Mouse (Mus musculus) lung, postnatal 0 days (tissue): ENCODE data around the gene Gm525.

Source experiments
- CTCF ChIP-seq: IDR thresholded peaks from 2 replicates; pipeline ENCODE4 v1.5.1; 2016; ENCODE audit warnings: antibody characterized with exemption, mild to moderate bottlenecking
- EP300 ChIP-seq: IDR thresholded peaks from 2 replicates; pipeline ENCODE4 v1.6.1; 2016; ENCODE audit warnings: antibody characterized with exemption, mild to moderate bottlenecking, control low read depth

DNA sequence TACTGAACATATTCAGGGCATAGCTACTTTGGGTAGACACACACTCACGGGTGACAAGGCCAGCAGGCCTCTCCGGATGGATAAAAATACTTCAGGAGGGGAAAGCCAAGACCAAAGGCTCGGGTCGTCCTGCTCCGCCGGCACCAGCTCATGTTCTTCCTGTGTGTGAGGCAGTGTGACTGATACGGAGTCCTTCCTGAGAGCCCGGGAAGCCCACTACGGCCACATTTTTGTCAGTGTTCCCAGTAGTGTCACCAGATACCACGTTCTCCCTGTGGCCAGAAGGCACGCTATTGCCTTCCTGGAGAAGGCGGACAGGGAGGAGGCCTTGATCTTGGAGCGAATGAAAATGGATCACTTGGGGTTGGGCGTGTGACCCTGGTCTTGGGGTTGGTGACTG lies 29.5 kb downstream of the Gm525 start:
- TF ChIP-seq EP300: no peak
- TF ChIP-seq CTCF: no peak
